Mouse (Mus musculus): ENCODE measurements around the gene Gm20716. TPM values are rescaled to one million over a fixed set of nuclear protein-coding genes. Genes with fewer than 3 reads are reported as not detected.
A peak's percentile ranks its signal among the peaks of the same experiment; 100 is the strongest.

Gene Gm20716
- 24.5 and 27.1 TPM in 2 replicates for polyA plus RNA-seq (2015; fragmentation: Nextera tagmentation; extraction: Ambion mirVana)

GRCm38 (mm10) chr2:168230026-168230728 lies at the start of gene Gm20716, which contains the start of the genes Dpm1 and Mocs3:
Gene Gm20716, minus strand, starts transcription at chr2:168230364.
Gene Dpm1, minus strand, starts transcription at chr2:168230591.
Gene Mocs3, plus strand, starts transcription at chr2:168230622.
- peak within 1 kb of the TSS; percentile 91 for H3K27ac ChIP-seq
- peak; percentile 88 for ATAC-seq (ENCODE audit: low FRiP score, low read depth)
- peaks cover 43% of the 10 kb centered on the region for H3K36me3 ChIP-seq
- H3K9ac ChIP-seq = peak within 1 kb of the TSS; percentile 87
- no peaks in the 10 kb centered on the region for H3K27me3 ChIP-seq
- WGBS = under 1% methylated on average over 73 of the region's 73 CpGs
- peaks cover 34% of the 10 kb centered on the region for H3K4me1 ChIP-seq
- H3K4me2 ChIP-seq (replicated peaks) = peak within 1 kb of the TSS; percentile 99
- H3K9me3 ChIP-seq = no peaks in the 10 kb centered on the region
- H3K4me3 ChIP-seq = peak within 1 kb of the TSS; percentile 100

- Histone ChIP-seq H3K27me3 (peaks cover 75% of the 10 kb centered on the region), H3K4me3 (no peak overlapping the region), H3K4me1 (0 out of 2 replicates have a peak, but pooled peaks cover 5% of the 10 kb centered on the region), H3K4me2 (replicated peaks) (no peak overlapping the region), H3K27ac (no peak overlapping the region), H3K9me3 (no peaks in the 10 kb centered on the region), H3K9ac (no peak overlapping the region), H3K36me3 (no peaks in the 10 kb centered on the region)
- no peak for ATAC-seq (ENCODE audit: low FRiP score, low read depth)
- WGBS = 10% methylated on average over 11 of the region's 11 CpGs
Measured at GRCm38 (mm10) chr2:168274374-168274935, 44.3 kb upstream of the Gm20716 start.

GRCm38 (mm10) chr2:168273387-168273786 lies 43.2 kb upstream of the Gm20716 start:
- no peak overlapping the region for H3K4me3 ChIP-seq
- no peak overlapping the region for H3K27ac ChIP-seq
- no peak overlapping the region for H3K4me2 ChIP-seq (replicated peaks)
- 0 out of 2 replicates have a peak, but pooled peaks cover 5% of the 10 kb centered on the region for H3K4me1 ChIP-seq
- WGBS = 28% methylated on average over 9 of the region's 9 CpGs
- H3K9me3 ChIP-seq = no peaks in the 10 kb centered on the region
- H3K36me3 ChIP-seq = no peaks in the 10 kb centered on the region
- peak overlapping the region; percentile 13; the same call in 1 of the 2 replicates for H3K9ac ChIP-seq
- no peak for ATAC-seq (ENCODE audit: low FRiP score, low read depth)
- H3K27me3 ChIP-seq = peaks cover 69% of the 10 kb centered on the region

GRCm38 (mm10) chr2:168268033-168268432 lies 37.9 kb upstream of the Gm20716 start:
- Histone ChIP-seq H3K4me3 (peak overlapping the region; percentile 22), H3K9me3 (no peaks in the 10 kb centered on the region), H3K27me3 (peaks cover 21% of the 10 kb centered on the region), H3K9ac (no peak overlapping the region), H3K4me2 (replicated peaks) (peak overlapping the region; percentile 49), H3K27ac (no peak overlapping the region), H3K4me1 (0 out of 2 replicates have a peak, but pooled peaks cover under 1% of the 10 kb centered on the region), H3K36me3 (no peaks in the 10 kb centered on the region)
- ATAC-seq (ENCODE audit: low FRiP score, low read depth) = no peak
- WGBS = 32% methylated on average over 7 of the region's 7 CpGs

- 79% methylated on average over 10 of the region's 10 CpGs for WGBS
- no peak overlapping the region for H3K27ac ChIP-seq
- no peaks in the 10 kb centered on the region for H3K36me3 ChIP-seq
- H3K4me2 ChIP-seq (replicated peaks) = no peak overlapping the region
- no peak for ATAC-seq (ENCODE audit: low FRiP score, low read depth)
- H3K9ac ChIP-seq = no peak overlapping the region
- H3K4me3 ChIP-seq = no peak overlapping the region
- no peaks in the 10 kb centered on the region for H3K9me3 ChIP-seq
- H3K27me3 ChIP-seq = peaks cover 13% of the 10 kb centered on the region
- no peaks in the 10 kb centered on the region for H3K4me1 ChIP-seq
Measured at GRCm38 (mm10) chr2:168260900-168261299, 30.7 kb upstream of the Gm20716 start.

- H3K9me3 ChIP-seq = no peaks in the 10 kb centered on the region
- no peaks in the 10 kb centered on the region for H3K36me3 ChIP-seq
- no peak overlapping the region for H3K9ac ChIP-seq
- no peak overlapping the region for H3K27ac ChIP-seq
- H3K27me3 ChIP-seq = peaks cover 13% of the 10 kb centered on the region
- ATAC-seq (ENCODE audit: low FRiP score, low read depth) = no peak
- WGBS = 89% methylated on average over 3 of the region's 3 CpGs
- no peaks in the 10 kb centered on the region for H3K4me1 ChIP-seq
- H3K4me2 ChIP-seq (replicated peaks) = no peak overlapping the region
- no peak overlapping the region for H3K4me3 ChIP-seq
Measured at GRCm38 (mm10) chr2:168260124-168260523, 30.0 kb upstream of the Gm20716 start.

- Histone ChIP-seq H3K9me3 (no peaks in the 10 kb centered on the region), H3K9ac (no peak overlapping the region), H3K4me2 (replicated peaks) (no peak overlapping the region), H3K4me3 (no peak overlapping the region), H3K27ac (no peak overlapping the region), H3K27me3 (peaks cover 13% of the 10 kb centered on the region), H3K36me3 (no peaks in the 10 kb centered on the region), H3K4me1 (no peaks in the 10 kb centered on the region)
- ATAC-seq (ENCODE audit: low FRiP score, low read depth) = no peak
- WGBS = 91% methylated on average over 8 of the region's 8 CpGs
Measured at GRCm38 (mm10) chr2:168259046-168259445, 28.9 kb upstream of the Gm20716 start.

- Histone ChIP-seq H3K4me3 (no peak overlapping the region), H3K4me2 (replicated peaks) (no peak overlapping the region), H3K27ac (no peak overlapping the region), H3K4me1 (peaks cover 9% of the 10 kb centered on the region; the same call in 1 of the 2 replicates), H3K27me3 (peaks cover 3% of the 10 kb centered on the region), H3K36me3 (no peaks in the 10 kb centered on the region), H3K9ac (no peak overlapping the region), H3K9me3 (no peaks in the 10 kb centered on the region)
- WGBS = 85% methylated on average over 4 of the region's 4 CpGs
- ATAC-seq (ENCODE audit: low FRiP score, low read depth) = no peak
Measured at GRCm38 (mm10) chr2:168257188-168257587, 27.0 kb upstream of the Gm20716 start.

GRCm38 (mm10) chr2:168256506-168256905 lies 26.3 kb upstream of the Gm20716 start:
- no peak overlapping the region for H3K27ac ChIP-seq
- H3K4me1 ChIP-seq = peaks cover 9% of the 10 kb centered on the region; the same call in 1 of the 2 replicates
- no peak overlapping the region for H3K4me2 ChIP-seq (replicated peaks)
- H3K4me3 ChIP-seq = no peak overlapping the region
- no peak overlapping the region for H3K9ac ChIP-seq
- no peaks in the 10 kb centered on the region for H3K36me3 ChIP-seq
- no peaks in the 10 kb centered on the region for H3K9me3 ChIP-seq
- whole genome bisulfite sequencing = 85% methylated on average over 3 of the region's 3 CpGs
- ATAC-seq (ENCODE audit: low FRiP score, low read depth) = no peak
- 0 out of 2 replicates have a peak, but pooled peaks cover 2% of the 10 kb centered on the region for H3K27me3 ChIP-seq

GRCm38 (mm10) chr2:168253822-168254221 lies 23.7 kb upstream of the Gm20716 start:
- Histone ChIP-seq H3K4me3 (no peak overlapping the region), H3K9ac (no peak overlapping the region), H3K36me3 (no peaks in the 10 kb centered on the region), H3K27ac (no peak overlapping the region), H3K9me3 (no peaks in the 10 kb centered on the region), H3K4me1 (peaks cover 9% of the 10 kb centered on the region; the same call in 1 of the 2 replicates), H3K27me3 (no peaks in the 10 kb centered on the region), H3K4me2 (replicated peaks) (no peak overlapping the region)
- no peak for ATAC-seq (ENCODE audit: low FRiP score, low read depth)
- WGBS = 26% methylated on average over 7 of the region's 7 CpGs

GRCm38 (mm10) chr2:168252639-168253292 lies 22.6 kb upstream of the Gm20716 start:
- H3K4me3 ChIP-seq = peak overlapping the region; percentile 26
- H3K9ac ChIP-seq = no peak overlapping the region; the same call in 1 of the 2 replicates
- peaks cover 9% of the 10 kb centered on the region; the same call in 1 of the 2 replicates for H3K4me1 ChIP-seq
- no peaks in the 10 kb centered on the region for H3K9me3 ChIP-seq
- no peaks in the 10 kb centered on the region for H3K36me3 ChIP-seq
- peak overlapping the region; percentile 51 for H3K4me2 ChIP-seq (replicated peaks)
- H3K27me3 ChIP-seq = no peaks in the 10 kb centered on the region
- no peak overlapping the region for H3K27ac ChIP-seq
- WGBS = 13% methylated on average over 16 of the region's 16 CpGs
- ATAC-seq (ENCODE audit: low FRiP score, low read depth) = peak; percentile 16; the same call in 1 of the 2 replicates

- H3K27me3 ChIP-seq = no peaks in the 10 kb centered on the region
- no peak overlapping the region for H3K27ac ChIP-seq
- 13% methylated on average over 8 of the region's 8 CpGs for WGBS
- no peak overlapping the region for H3K4me3 ChIP-seq
- no peak overlapping the region for H3K9ac ChIP-seq
- no peaks in the 10 kb centered on the region for H3K36me3 ChIP-seq
- peak; percentile 44; the same call in 1 of the 2 replicates for ATAC-seq (ENCODE audit: low FRiP score, low read depth)
- H3K4me1 ChIP-seq = peaks cover 9% of the 10 kb centered on the region; the same call in 1 of the 2 replicates
- no peaks in the 10 kb centered on the region for H3K9me3 ChIP-seq
- H3K4me2 ChIP-seq (replicated peaks) = no peak overlapping the region
Measured at GRCm38 (mm10) chr2:168250270-168250669, 20.1 kb upstream of the Gm20716 start.

Data from limb, embryonic 13.5 days (tissue).